Mouse (Mus musculus) erythroblast, adult 5-6 weeks (primary cell): ENCODE results near the gene Zbtb40. TPM values are rescaled to one million over a fixed set of nuclear protein-coding genes. Genes with fewer than 3 reads are reported as not detected.
A peak's percentile ranks its signal among the peaks of the same experiment; 100 is the strongest.

Source experiments
- ATAC-seq: replicated peaks from 2 replicates; pipeline ENCODE4 v1.8.0; 2016; ENCODE audit warnings: moderate number of reproducible peaks, mild to moderate bottlenecking, moderate TSS enrichment, inconsistent platforms; ENCODE audit not compliant: poor library complexity, low FRiP score, severe bottlenecking
- total RNA-seq, 2 experiments: library from RNA; stranded (forward) in 1 of 2; stranded (reverse) in 1 of 2; fragments of 150-400 nt in 1 of 2; fragments of 200-764, 138-1000 nt in 1 of 2; gene quantifications; 2 replicates each; pipeline versions ENCODE4 v1.2.3 to v1.2.4; 2015 to 2017; ENCODE audit warnings: low replicate concordance in 2 of 2

Zbtb40 gene
- 0.42 and 0.58 TPM in 2 replicates for total RNA-seq (2015; ENCODE audit: low replicate concordance)
- 2.9 and 4.4 TPM in 2 replicates for total RNA-seq (2017; ENCODE audit: low replicate concordance)

- ATAC-seq, result peak; percentile 92
These were observed at the start of gene Zbtb40 for GRCm38 (mm10) chr4:137048550-137049032. Gene Zbtb40, minus strand, starts transcription at chr4:137048801.

GRCm38 (mm10) chr4:137097984-137098327, 49.4 kb upstream of the Zbtb40 start:
- no peak for ATAC-seq

DNA sequence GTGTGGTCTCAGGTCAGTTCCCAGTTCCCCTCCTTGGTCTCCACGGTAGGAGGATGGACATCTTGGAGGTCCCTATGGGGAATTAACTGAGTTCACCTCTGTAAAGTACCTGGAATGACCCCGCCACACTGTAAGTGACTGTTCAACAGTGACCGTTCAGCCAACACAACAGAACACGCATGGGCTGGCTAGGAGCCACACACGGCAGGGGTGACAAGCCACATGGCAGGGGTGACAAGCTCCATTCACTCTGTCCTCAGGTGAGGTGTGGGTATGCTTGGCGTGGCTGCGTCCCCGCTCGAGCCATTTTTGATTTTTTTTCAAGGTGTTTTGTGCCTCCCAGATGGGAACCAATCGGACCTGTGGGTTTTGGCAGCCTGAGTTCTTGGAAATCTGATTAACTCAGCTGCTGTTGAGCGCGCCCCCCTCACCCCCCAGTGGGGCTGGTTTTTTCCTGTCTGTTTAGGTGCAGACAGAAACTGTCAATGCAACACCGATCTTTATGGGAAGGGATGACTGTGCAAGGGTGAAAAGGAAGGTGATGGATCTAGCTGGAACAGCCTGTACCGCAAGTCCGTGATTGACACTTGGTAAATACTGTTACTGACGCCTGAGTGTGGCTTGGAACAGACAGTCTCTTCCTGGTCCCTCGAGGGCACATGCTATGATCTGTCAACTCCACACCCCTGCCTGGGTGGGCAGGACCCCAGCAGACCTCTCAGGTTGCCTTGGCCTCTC, 48.8 kb upstream of the Zbtb40 start:
- no peak for ATAC-seq

DNA sequence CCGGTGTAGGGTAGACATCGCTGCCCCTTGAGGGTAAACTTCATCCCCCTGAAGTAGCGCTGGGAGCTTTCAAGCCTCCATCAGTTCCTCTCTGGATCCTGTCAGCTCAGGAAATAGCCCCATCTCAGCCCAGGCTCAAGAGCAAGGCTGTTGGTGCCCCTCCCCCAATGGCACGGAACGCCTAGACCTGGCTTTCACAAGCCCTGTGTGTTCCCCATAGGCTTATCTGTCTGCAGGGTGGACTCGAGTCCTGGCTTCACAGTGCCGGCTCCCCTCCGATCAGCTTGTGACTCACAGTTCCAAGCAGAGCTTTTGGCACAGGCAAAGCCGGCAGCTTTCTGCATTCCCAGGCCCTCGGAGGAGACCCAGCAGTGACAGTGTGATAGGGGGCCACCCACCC, 47.8 kb upstream of the Zbtb40 start:
- ATAC-seq, result no peak

DNA sequence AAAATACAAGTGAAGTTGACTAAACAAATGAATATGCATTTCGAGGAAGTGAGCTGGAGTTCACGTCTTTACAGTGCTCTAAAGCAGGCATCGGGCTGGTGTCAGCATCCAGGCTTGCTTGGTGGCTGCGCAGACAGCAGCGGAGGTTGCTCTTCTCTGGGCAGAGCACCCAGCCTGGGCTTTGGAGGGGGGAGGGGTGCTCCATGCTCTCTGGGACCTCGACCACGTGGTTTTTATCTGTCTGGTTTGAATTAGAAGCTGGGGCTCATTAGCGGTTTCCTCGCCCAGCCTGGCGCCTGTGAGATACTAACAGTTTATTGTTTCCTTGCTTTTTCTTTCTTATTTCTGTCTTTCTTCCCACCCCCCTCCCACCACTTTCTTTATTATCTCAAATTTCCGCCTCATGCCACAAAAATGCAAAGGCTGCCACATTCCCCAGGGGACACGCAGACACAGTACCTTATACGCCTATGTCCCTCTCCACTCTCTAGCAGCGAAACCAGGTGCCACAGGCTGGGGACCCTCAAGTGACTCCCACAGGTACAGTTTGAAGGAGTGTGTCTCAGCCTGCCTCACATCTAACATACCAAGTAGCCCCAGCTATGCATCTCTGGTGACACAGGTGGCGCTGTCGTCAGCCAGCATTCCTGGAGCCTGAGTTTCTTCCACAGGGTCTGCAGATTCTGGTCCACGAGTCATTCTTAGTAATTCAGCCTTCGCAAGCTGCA, 36.6 kb upstream of the Zbtb40 start:
- no peak for ATAC-seq

GRCm38 (mm10) chr4:137082866-137083265, 34.3 kb upstream of the Zbtb40 start:
- ATAC-seq, result no peak

DNA sequence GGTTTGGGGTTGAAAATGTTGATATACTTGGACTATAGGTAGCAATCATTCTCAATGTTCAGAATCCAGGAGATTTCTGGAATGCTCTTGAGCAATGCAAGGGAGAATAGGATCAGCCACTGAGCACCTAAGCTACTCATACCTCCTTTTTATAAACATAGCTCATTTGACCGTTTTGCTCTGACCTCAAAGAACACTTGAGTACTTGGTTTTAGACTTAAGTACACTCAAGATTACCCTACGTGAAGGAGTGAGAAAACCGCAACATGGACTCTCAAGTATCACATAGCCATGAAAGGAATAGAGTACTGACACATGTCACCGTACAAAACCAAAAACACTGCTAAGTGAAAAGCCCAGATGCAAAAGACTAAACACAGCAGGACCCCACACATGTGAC, 32.8 kb upstream of the Zbtb40 start:
- ATAC-seq, result no peak

- ATAC-seq, result no peak
These were observed 28.6 kb upstream of the Zbtb40 start for GRCm38 (mm10) chr4:137077216-137077615.

DNA sequence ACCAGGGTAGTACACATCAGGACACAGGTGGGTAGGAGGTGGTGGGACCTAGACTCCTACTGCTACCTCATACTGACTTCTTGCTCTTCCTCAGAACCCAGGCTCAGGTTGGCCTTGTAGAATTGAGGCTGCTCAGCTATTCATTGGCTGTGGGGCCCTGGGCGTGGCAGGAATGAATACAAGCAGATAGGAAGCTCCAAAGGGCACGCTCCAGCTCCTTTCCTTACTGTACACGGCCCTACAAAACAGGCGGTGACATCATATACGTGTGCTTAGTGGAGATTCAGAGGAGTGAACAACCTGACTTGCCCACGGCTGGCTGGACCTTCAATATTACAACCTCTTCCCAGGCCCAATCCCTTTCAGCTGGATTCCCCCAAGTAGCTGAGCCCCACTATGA, 22.6 kb upstream of the Zbtb40 start:
- no peak for ATAC-seq

DNA sequence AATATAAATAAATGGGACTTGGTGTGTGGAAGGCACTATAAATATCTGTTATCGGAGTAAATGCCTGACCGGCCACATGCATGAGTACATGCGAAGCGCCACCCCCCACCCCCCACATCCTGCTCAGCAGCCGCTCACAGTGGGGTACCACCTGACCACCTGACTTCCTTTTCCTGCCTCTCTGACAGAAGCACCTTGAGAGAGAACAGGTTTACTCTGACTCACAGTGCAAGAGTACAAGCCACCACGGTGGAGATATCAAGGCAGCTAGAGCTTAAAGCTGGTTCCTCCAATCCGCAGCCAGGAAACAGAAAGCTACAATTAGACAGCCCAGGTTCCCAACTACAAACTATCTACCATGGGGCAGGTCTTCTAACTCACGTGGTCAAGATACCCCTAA, 19.9 kb upstream of the Zbtb40 start:
- no peak for ATAC-seq

DNA sequence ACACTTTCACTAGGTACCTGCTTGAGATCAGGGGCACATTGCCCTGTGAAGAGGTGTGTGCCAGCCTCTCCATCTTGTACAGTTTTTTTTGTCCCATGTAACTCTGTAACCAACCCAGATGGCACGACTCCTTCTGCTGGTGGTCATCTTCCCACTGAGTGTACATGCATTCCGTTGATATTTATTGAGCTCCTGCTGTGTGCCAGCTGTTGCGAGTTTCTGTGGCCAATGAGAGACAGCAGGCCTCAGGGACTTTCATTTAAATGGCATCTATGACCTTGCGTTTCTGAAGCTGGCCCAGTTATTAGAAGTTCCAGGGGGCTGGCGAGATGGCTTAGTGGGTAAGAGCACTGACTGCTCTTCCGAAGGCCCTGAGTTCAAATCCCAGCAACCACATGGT, 17.2 kb upstream of the Zbtb40 start:
- ATAC-seq, result no peak

GRCm38 (mm10) chr4:137054932-137055331, 6.3 kb upstream of the Zbtb40 start:
- no peak for ATAC-seq

DNA sequence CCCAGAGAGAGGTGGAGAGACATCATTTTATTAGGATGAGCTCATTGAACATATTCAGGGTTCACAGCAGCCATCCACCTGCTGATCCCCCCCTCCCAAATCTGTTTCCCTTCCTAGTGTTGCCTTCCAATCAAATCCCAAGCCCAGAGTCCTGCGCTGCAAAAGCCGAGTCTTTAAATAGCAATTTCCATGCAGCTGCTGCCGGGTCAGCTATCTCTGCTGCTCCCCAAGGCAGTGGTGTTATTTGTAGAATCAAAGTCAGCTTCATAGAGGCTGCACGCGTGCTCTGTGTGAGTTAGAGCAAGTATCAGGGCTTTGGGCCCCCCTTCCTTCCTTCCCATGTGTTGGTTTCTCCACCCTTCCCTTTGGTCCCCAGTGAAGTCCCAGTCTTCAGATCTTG, 5.2 kb upstream of the Zbtb40 start:
- no peak for ATAC-seq

- ATAC-seq, result no peak
These were observed 606 bp downstream of the Zbtb40 start for GRCm38 (mm10) chr4:137047840-137048549.

DNA sequence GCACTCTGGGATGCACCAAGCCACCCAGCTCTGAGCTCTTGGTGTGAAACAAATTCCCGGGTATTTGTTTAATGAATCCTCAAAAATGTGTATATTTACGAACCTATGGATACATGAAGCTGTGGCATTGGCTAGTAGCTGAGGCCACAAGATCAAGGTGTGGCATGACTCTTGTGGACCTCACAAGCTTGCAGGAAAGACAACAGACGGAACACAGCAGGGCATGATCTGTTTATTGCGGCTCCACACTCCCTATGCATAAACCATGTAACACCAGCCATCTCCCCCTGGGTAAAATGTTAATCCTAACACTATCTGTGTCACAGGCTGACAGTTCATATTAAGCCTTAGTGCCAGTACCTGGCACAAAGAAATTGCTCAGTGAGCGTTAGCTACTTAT, 2.5 kb downstream of the Zbtb40 start:
- no peak for ATAC-seq

- ATAC-seq, result no peak
These were observed 4.1 kb downstream of the Zbtb40 start for GRCm38 (mm10) chr4:137044516-137044915.

- ATAC-seq, result no peak
These were observed 4.8 kb downstream of the Zbtb40 start for GRCm38 (mm10) chr4:137043799-137044198.

DNA sequence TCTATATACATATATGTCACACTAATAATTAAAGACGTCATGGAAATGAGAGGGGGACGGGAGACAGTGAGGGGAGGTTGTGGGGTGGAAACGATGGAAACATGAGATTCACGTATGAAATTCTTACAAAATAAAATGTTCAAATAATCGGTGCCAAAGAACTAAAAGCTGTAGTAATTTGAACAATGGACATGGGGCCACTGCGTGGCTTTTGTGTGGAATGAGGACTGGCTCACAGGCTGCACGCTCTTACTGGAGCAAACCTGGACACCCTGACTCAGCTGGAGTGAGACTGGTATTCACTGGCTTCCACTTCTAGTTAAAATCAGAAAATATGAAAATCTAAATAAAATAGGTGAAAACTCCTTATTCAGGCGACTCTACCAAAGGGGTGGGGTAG, 6.6 kb downstream of the Zbtb40 start:
- ATAC-seq, result no peak

DNA sequence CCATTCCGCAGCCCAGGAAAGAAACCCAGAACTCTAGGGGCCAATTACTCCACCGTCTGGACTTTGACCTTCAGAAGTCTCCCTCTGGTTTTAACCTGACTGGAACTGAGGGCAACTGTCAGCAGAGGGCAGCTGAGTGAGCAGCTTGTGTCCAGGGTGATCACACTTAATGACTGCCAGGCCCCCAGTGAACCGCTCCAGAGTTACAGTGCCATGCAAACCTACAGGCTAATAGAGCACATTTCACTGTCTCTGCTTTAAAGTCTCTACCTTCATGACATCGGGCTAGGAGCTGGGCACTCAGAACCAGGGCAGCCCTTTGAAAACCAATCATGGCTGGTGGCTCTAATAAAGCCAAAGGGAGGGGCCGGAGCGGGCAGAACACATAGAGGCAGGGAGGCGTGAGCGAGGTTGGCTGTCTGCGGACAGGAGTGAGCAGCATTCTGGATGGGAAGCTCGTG, 7.4 kb downstream of the Zbtb40 start:
- ATAC-seq, result no peak

DNA sequence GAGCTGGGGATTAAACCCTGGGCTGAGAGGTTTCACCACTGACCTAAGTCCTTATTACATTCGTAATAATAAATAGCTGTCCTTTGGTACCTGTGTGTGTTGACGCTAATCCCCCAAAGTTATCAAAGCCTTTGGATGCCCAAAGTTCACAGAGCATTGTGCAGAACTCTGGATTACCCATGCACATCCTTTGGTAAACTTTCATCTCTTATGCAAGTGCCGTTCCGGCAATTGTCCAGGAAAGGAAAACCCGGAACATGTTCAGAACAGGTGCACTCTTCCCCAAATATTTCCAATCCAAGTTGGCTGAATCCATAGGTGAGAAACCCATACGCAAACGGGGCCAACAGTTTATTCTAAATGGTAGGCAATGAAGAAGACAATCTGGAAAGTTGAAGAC, 9.2 kb downstream of the Zbtb40 start:
- no peak for ATAC-seq

- ATAC-seq, result no peak
These were observed 10.1 kb downstream of the Zbtb40 start for GRCm38 (mm10) chr4:137038501-137038900.
